7 mouse cellular contexts compared by ENCODE assay signal in genomic region chr9:107377961-107378512, GRCm38 (mm10). TPM values are rescaled to one million over a fixed set of nuclear protein-coding genes. Genes with fewer than 3 reads are reported as not detected.
DNase-seq lines count a peak whose midpoint lies in the region; ATAC-seq and TF ChIP-seq lines count a peak whose summit lies in the region.

No protein-coding gene starts in this region.

- DNase-seq in lung, postnatal 0 days (ENCODE audit: low spot score): no peak
- no peak for DNase-seq in lung, adult 18-20 months
- DNase-seq in embryo, embryonic 11 days: peak; percentile 73
- DNase-seq in hindbrain, postnatal 0 days (ENCODE audit: low spot score): peak; percentile 77
- DNase-seq in layer of hippocampus, adult 18-20 months (ENCODE audit: low spot score in 2 of 2): no peak
- no peak for DNase-seq in layer of hippocampus, adult 11-12 months (ENCODE audit: low spot score)

- no peaks in the 10 kb centered on the region for H3K4me1 ChIP-seq in lung, postnatal 0 days (ENCODE audit: insufficient read depth, low read depth, low read length)
- H3K4me1 ChIP-seq in hindbrain, postnatal 0 days (ENCODE audit: insufficient read depth, low read length): 0 out of 2 replicates have a peak, but pooled peaks cover 11% of the 10 kb centered on the region
- peaks cover 19% of the 10 kb centered on the region for H3K4me1 ChIP-seq in midbrain, embryonic 12.5 days

- no peak overlapping the region for H3K9ac ChIP-seq in lung, postnatal 0 days (replicated peaks; ENCODE audit: low read depth)
- peak overlapping the region; percentile 43; the same call in 1 of the 2 replicates for H3K9ac ChIP-seq in hindbrain, postnatal 0 days (replicated peaks; ENCODE audit: low read length)
- H3K9ac ChIP-seq in midbrain, embryonic 12.5 days (replicated peaks): peak overlapping the region; percentile 49

- H3K4me2 ChIP-seq in lung, postnatal 0 days (replicated peaks; ENCODE audit: low read depth, low read length): peak overlapping the region; percentile 52
- H3K4me2 ChIP-seq in hindbrain, postnatal 0 days (ENCODE audit: low read depth, low read length): peak overlapping the region; percentile 59
- peak overlapping the region; percentile 74 for H3K4me2 ChIP-seq in midbrain, embryonic 12.5 days (replicated peaks)

- no peak for ATAC-seq in lung, postnatal 0 days
- ATAC-seq in hindbrain, postnatal 0 days: peak; percentile 64; the same call in 1 of the 2 replicates
- ATAC-seq in midbrain, embryonic 12.5 days (ENCODE audit: low FRiP score, low read depth): peak; percentile 80

- WGBS in lung, postnatal 0 days: under 1% methylated on average over 35 of the region's 35 CpGs
- WGBS in hindbrain, postnatal 0 days: under 1% methylated on average over 35 of the region's 35 CpGs
- WGBS in midbrain, embryonic 12.5 days: under 1% methylated on average over 35 of the region's 35 CpGs

- no peaks in the 10 kb centered on the region for H3K36me3 ChIP-seq in lung, postnatal 0 days (ENCODE audit: insufficient read depth, low read length)
- H3K36me3 ChIP-seq in hindbrain, postnatal 0 days (ENCODE audit: insufficient read depth, low read length): no peaks in the 10 kb centered on the region
- no peaks in the 10 kb centered on the region for H3K36me3 ChIP-seq in midbrain, embryonic 12.5 days

- H3K27me3 ChIP-seq in lung, postnatal 0 days (replicated peaks; ENCODE audit: insufficient read depth, low read length): peaks cover 33% of the 10 kb centered on the region
- peaks cover 9% of the 10 kb centered on the region for H3K27me3 ChIP-seq in hindbrain, postnatal 0 days (ENCODE audit: insufficient read depth, low read length)
- peaks cover 87% of the 10 kb centered on the region for H3K27me3 ChIP-seq in midbrain, embryonic 12.5 days

- peak overlapping the region; percentile 28 for H3K4me3 ChIP-seq in lung, postnatal 0 days (ENCODE audit: low read depth, low read length)
- peak overlapping the region; percentile 32 for H3K4me3 ChIP-seq in hindbrain, postnatal 0 days (ENCODE audit: low read length)
- peak overlapping the region; percentile 42 for H3K4me3 ChIP-seq in midbrain, embryonic 12.5 days

- H3K9me3 ChIP-seq in lung, postnatal 0 days (ENCODE audit: low read length): no peaks in the 10 kb centered on the region
- no peaks in the 10 kb centered on the region for H3K9me3 ChIP-seq in hindbrain, postnatal 0 days (ENCODE audit: low read length)
- H3K9me3 ChIP-seq in midbrain, embryonic 12.5 days: no peaks in the 10 kb centered on the region

- no peak overlapping the region for H3K27ac ChIP-seq in lung, postnatal 0 days (ENCODE audit: low read length)
- peak overlapping the region; percentile 23; the same call in 1 of the 2 replicates for H3K27ac ChIP-seq in hindbrain, postnatal 0 days
- peak overlapping the region; percentile 46 for H3K27ac ChIP-seq in midbrain, embryonic 12.5 days (replicated peaks)

- no peak for TF ChIP-seq EP300 in lung, postnatal 0 days (IDR thresholded peaks at IDR 0.05)

- TF ChIP-seq CTCF in lung, postnatal 0 days (IDR thresholded peaks at IDR 0.05): no peak
- TF ChIP-seq CTCF in hindbrain, postnatal 0 days (IDR thresholded peaks at IDR 0.05; ENCODE audit: low read depth): 0 out of 2 replicates have a peak, but pooled peaks have one; percentile 20

RNA-seq across cellular contexts. Expression of gene Cacna2d2, which starts 21.4 kb away (rescaled TPM):
- polyA plus RNA-seq in lung, postnatal 0 days (2015; fragmentation: Nextera tagmentation; extraction: Ambion mirVana): 0.04 TPM in 1 of 2 replicates, not detected in the other
- 108 and 134 TPM in 2 replicates for total RNA-seq in hindbrain, postnatal 0 days (2014; rRNA removed)
- 7.1 and 7.6 TPM in 2 replicates for polyA plus RNA-seq in hindbrain, postnatal 0 days (2015; fragmentation: Nextera tagmentation; extraction: Ambion mirVana)
- 3.7 and 4.1 TPM in 2 replicates for polyA plus RNA-seq in midbrain, embryonic 12.5 days (2016; fragmentation: Nextera tagmentation; extraction: Ambion mirVana)
- total RNA-seq in layer of hippocampus, adult 18-20 months (2021): 10 to 100 TPM; 15.1 to 17.7 TPM

RNA-seq across cellular contexts. Expression of gene 6430571L13Rik, which starts 37.6 kb away (rescaled TPM):
- polyA plus RNA-seq in lung, postnatal 0 days (2015; fragmentation: Nextera tagmentation; extraction: Ambion mirVana): 0.23 and 0.36 TPM in 2 replicates
- total RNA-seq in hindbrain, postnatal 0 days (2014; rRNA removed): 12.5 and 27.7 TPM in 2 replicates
- polyA plus RNA-seq in hindbrain, postnatal 0 days (2015; fragmentation: Nextera tagmentation; extraction: Ambion mirVana): 10.9 and 11.2 TPM in 2 replicates
- polyA plus RNA-seq in midbrain, embryonic 12.5 days (2016; fragmentation: Nextera tagmentation; extraction: Ambion mirVana): 3.1 and 4.2 TPM in 2 replicates
- 1 to 10 TPM; 2.5 to 3.2 TPM for total RNA-seq in layer of hippocampus, adult 18-20 months (2021)

RNA-seq across cellular contexts. Expression of gene Hemk1, which starts 39.9 kb away (rescaled TPM):
- polyA plus RNA-seq in lung, postnatal 0 days (2015; fragmentation: Nextera tagmentation; extraction: Ambion mirVana): 5.9 and 8.3 TPM in 2 replicates
- 14.8 and 18.1 TPM in 2 replicates for total RNA-seq in hindbrain, postnatal 0 days (2014; rRNA removed)
- polyA plus RNA-seq in hindbrain, postnatal 0 days (2015; fragmentation: Nextera tagmentation; extraction: Ambion mirVana): 13.6 and 16.4 TPM in 2 replicates
- 13.3 and 14.9 TPM in 2 replicates for polyA plus RNA-seq in midbrain, embryonic 12.5 days (2016; fragmentation: Nextera tagmentation; extraction: Ambion mirVana)
- total RNA-seq in layer of hippocampus, adult 18-20 months (2021): 10 to 100 TPM; 14.5 to 14.9 TPM

Comparison
In these comparisons a context has a peak if more than half of its experiments do, and no peak if none do; other contexts are left out.
1. DNase-seq: peak in embryo, embryonic 11 days (single experiment) and hindbrain, postnatal 0 days (single experiment); none in lung, postnatal 0 days (single experiment), lung, adult 18-20 months (0 of 2), layer of hippocampus, adult 18-20 months (0 of 2) and layer of hippocampus, adult 11-12 months (single experiment).
2. Peak in every context shown above with its lines, with median percentiles within 50 percentile points of each other: H3K4me2 ChIP-seq and H3K4me3 ChIP-seq.